Mouse (Mus musculus) ovary, postnatal 36 days (tissue): ENCODE measurements at regions not wholly inside any gene's neighbourhood (a gene's known extent, or its start where the extent isn't known, plus 50 kb on each side); places are given as distances from the start of the nearest gene placed in this dataset.

Experiments used
- DNase-seq: peaks from one replicate; pipeline ENCODE4 v3.0.0; 2022; ENCODE audit warnings: low spot score, mixed read lengths

- no peak for DNase-seq
Measured at GRCm38 (mm10) chr8:34372666-34372980, 261.1 kb upstream of the Gm10131 start.

DNA sequence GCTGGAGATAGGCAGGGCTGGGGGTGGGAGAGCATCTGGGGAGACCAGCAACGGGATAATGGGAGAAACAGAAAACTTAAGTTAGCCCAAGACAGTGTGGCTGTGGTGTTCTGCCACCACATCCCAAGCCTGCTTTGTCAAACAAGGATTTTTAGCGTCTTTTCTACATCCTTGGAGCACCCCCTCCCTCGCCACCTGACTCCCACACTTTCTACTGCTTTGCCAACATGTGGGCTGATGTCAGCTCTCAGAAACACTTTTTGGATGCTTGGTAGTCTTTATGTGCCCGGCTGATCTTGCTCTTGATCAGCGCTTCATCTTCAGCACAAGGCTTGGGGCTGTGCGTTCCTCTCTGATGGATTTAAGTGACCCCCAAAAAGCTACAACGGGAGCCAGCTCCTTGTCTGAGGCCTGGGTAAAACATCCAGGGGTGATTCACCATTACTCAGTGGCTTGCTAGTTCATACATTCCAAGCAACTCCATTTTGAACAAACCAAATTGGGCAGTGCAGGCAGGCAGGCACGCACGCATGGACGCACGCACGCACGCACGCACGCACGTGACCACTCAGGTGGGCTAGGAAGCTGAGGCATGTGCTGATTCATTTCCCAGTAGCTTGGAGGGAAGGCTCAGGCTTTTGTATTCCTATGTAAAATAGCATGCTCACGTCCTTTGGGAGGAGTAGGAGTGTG, 260.6 kb upstream of the Gm10131 start:
- DNase-seq: no peak

GRCm38 (mm10) chr8:34371391-34371790, 259.9 kb upstream of the Gm10131 start:
- no peak for DNase-seq

- DNase-seq: no peak
Measured at GRCm38 (mm10) chr8:34368556-34368955, 257.0 kb upstream of the Gm10131 start.

DNA sequence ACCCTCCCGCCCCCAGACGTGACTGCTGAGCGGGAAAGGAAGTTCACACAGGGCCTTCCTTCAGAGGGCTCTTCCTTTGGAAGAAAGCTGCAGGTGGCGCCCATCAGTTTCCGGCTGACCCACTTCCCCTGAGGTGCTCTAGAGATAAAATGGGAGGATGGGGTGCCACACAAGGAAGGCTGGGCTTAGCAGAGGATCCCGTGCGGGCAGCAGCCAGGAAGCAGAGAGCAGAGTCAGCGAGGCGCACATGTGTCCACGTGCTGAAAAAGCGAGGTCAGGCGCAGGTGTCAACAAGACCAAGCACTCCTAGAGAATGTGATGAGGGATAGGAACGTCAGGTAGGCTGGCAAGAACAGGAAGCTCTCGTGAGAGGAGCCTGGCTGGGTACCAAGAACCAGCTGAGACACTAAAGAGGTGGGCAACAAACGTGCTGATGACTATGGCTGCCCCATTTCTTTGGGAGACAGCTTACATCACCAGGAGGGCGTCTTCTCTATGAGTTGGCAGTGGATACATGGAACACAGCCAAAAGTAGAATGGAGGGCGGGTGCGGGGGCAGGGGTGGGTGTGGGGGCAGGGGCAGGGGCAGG, 253.0 kb upstream of the Gm10131 start:
- DNase-seq: no peak

DNA sequence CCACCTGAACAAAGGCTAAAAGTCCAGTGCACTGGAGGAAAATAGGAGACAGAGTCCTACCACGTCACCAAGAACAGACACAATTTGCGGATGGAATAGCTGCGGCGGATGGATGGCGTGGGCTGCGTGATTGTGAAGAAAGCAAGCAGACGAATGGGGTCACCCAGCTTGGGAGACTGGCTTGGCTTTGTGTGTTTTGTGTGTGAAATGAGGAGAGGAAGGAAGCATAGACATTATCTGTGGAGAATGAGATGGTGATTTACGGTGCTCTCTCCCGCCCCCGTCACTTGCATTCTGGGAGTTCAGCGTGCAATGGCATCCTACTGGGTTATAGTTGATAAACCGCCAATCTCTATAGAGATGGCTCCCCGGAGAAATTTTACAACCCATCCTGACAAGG, 252.1 kb upstream of the Gm10131 start:
- DNase-seq: no peak

DNA sequence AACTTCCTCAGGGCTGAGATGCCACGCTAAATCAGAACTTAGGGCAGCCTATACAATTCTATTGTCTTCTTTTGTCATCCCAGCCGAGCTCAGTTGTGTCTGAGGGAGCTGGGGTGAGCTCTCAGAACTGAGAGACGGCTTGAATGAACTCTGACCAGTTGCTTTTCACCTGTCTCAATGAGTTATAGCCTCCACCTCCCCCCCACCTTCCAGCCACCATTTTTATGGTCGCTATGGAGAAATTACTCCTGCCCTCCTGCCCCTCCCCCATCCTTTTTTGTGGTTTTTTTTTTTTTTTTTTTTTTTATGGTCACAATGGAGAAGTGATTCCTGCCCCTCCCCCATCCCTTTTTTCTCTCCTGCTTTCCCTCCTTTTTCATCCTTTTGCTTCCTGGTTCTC, 251.6 kb upstream of the Gm10131 start:
- DNase-seq: no peak

GRCm38 (mm10) chr8:34361377-34361776, 249.8 kb upstream of the Gm10131 start:
- DNase-seq: no peak

GRCm38 (mm10) chr8:34359776-34360175, 248.2 kb upstream of the Gm10131 start:
- DNase-seq: no peak

DNA sequence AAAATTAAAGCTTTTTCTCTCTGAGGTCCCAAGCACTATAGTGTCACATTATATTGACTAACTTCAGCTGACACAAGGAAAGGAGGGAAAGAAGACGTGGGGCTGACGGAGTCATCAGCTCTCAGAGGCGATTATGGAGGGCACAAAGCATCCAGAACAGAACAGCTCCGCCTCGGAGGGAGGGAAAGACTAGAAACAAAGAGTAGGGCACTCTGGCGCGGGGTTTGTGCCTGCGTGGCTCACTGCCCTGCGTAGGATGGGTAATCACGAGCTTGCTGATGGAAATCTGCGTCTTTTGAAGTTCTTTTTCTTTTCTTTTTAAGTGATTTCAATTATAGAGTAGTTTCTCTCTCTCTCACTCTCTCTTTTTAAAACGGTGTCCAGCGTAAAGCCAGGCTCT, 243.5 kb upstream of the Gm10131 start:
- DNase-seq: no peak

DNA sequence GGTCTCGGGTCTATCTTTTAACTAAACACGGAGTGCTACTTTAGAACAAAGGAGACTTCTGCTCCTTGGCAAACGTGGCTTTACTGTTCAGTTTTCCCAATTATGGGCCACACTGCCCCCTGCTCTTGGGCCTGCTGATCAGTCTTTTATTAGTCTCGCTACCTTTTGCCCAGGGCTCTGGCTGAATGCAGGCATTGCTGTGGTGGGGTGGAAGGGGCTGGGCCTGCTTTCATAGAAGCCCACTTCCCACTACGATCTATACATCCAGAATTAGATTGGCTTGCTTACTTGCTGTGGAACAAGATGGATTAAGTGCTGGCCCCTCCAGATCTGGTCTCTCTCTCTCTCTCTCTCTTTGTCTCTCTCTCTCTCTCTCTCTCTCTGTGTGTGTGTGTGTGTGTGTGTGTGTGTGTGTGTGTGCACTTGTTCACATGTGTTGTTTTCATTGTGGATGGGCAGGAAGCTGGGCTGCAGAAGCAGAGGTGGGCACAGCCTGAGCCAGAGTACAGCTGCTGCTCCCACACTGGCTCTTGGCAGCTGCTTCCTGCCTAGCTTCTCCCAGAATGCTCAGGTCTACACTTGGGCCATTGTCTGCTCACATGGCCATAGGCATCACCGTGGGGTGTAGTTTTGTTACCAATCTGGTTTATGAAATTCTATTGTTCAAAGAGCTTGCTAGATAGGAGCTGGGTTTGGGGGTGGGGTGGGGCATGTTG, 241.8 kb upstream of the Gm10131 start:
- no peak for DNase-seq

GRCm38 (mm10) chr8:34334851-34335250, 223.3 kb upstream of the Gm10131 start:
- no peak for DNase-seq

DNA sequence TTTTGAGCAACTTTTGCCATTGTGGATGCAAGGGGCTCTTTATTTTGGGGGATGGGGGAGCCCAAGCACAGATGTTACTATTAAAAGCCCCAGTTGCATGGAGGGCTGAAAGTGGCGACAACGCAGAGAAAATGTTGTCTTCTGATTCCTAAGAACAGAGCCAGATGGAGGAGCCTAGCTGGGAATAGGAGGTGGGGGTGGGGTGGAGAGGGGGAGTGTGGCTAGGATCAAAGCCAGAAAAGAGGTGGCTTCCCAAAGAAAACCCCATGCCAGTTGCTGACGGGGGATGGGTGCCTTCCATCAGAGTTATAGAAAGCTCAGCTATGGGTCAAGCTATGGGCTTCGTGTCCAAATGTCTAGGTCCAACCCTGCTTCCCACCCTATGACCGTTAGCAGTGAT, 220.1 kb upstream of the Gm10131 start:
- DNase-seq: no peak

DNA sequence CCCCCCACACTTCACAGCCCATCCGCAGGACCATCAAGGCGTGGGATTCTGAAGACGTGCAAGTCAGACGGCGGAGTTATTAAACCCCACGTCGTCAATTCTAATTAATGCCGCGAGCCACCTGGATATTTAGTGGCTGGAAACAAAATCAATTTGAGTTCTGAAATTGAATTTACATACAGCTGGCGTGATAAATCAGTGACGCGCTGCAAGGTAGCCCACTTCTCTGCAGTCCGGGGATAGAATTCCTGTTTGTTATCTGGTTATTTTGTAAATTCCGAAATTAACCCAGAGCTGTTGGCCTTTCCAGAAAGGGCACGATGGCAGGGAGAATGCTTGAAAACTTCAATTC, 215.1 kb upstream of the Gm10131 start:
- no peak for DNase-seq

DNA sequence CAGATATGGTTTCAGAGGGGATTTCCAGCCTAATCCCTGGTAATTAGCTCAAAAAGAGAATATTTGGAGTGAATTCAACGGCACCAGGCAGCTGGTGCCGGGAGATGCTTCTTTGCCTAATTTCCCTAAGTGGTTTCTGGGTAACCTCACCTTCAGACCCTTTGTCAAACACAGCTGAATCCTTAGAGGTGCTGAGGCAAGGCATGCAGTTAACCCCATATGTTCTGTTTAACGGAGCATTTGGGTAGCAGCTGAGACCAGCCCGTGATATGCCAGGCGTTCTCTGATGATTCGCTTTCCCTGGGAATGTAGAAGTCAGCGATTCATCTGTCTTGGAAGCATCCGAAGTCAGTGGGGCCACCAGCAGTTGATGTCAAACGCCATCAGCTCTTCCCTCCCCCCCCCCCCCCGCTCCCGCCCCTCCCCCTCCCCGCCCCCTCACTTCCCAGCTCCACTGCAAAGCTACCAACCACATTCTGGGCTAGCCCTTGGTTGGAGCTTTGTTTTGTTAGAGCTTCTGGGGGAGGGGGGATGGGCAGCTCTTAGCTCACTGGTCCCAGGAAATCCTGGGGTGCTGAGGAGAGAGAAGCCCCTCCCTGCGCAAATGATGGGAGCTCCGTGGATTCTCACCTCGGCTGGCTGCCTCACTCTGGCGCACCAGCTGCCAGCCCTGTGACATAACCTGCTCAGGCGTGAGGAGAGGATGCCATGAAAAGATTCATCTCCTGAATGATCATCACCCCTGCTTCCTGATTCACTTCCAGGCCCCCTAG, 214.5 kb upstream of the Gm10131 start:
- no peak for DNase-seq

- DNase-seq: no peak
Measured at GRCm38 (mm10) chr8:34320158-34320587, 208.6 kb upstream of the Gm10131 start.

GRCm38 (mm10) chr8:34319719-34320118, 208.2 kb upstream of the Gm10131 start:
- DNase-seq: no peak

DNA sequence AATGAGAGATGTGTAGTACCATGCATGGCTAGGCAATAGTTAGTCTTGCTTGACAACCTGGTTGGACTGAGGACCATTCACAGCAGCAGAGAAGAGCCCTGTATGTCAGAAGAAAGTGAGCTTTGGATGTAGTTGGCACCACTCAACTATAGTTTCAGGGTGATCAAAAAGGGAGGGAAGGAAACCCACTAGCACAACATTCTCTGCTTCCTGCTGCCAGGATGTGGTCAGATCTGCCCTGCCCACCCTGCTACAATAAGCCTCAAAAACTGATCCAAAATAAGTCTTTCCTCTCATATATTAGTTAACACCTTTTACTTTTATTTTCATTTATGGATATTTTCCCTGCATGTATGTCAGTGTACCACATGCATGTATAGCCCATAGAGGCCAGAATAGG, 203.7 kb upstream of the Gm10131 start:
- no peak for DNase-seq

GRCm38 (mm10) chr8:34305542-34306485, 194.3 kb upstream of the Gm10131 start:
- DNase-seq: no peak

DNA sequence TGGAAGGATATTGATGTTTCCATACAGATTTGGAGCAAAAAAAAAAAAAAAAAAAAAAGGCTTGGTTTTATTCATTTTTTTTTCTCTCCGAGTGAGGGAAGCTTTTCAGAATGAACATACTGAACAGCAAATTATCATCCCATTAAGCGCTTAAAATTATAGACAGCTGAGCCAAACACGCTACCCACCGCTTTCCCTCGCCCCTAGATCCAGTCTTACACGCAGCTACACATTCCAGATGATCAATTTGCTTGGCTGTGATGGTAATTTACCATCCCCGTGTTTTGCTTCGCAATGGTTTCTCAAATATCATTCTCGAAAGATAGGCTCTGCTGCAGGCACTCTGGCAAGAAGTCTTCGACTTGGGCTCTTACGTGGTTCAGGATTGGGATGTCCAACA, 192.3 kb upstream of the Gm10131 start:
- no peak for DNase-seq

DNA sequence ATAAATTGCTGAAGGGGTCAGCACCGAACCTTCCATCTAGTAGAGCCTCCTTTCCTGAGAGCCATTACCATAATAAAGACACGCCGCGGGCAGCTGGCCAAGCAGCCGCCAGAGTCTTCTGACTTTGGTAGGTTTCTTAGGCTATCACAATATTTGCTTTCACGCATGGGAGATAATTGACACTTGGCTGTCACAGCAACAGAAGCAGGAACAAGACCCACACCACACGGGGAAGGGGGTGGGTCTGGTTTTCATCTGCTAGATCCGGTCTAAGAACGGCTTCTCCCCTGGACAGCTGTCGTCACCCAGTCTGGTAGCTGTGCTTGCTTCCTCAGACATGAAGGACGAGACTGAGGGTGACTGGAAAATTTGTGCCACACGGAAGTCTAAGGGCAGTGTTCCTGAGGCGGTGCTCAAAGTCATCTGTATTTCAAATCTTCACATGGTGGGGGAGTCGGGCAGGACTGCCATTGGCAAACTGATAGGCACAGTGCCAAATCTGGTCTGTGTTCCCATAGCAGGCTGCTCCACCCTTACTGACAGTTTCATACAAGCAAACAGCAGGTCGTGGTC, 188.9 kb upstream of the Gm10131 start:
- no peak for DNase-seq
